Mouse (Mus musculus) embryonic facial prominence, embryonic 14.5 days (tissue): ENCODE data around the gene H2afz. TPM values are rescaled to one million over a fixed set of nuclear protein-coding genes. Genes with fewer than 3 reads are reported as not detected.
A peak's percentile ranks its signal among the peaks of the same experiment; 100 is the strongest.

Experiments
- ATAC-seq: fragments of 200-750 bp; cut with Nextera tagmentation; 2 replicates; pipeline ENCODE4 v1.8.0; 2017; ENCODE audit warnings: low read depth, moderate number of reproducible peaks, moderate TSS enrichment
- DNase-seq: peaks from one replicate; pipeline ENCODE4 v3.0.0-alpha.2; 2015; ENCODE audit warnings: low spot score
- H3K27ac ChIP-seq: fragments of 300-500 bp; sonication (generic); replicated peaks from 2 replicates; pipeline ENCODE4 v1.5.1; 2014; ENCODE audit warnings: low read depth, mild to moderate bottlenecking, low read length, moderate library complexity
- H3K27me3 ChIP-seq: fragments of 300-500 bp; sonication (generic); replicated peaks from 2 replicates; pipeline ENCODE4 v1.6.1; 2014; ENCODE audit warnings: low read length; ENCODE audit not compliant: control insufficient read depth, insufficient read depth
- H3K36me3 ChIP-seq: fragments of 300-500 bp; sonication (generic); 2 replicates; pipeline ENCODE4 v1.6.1; 2014; ENCODE audit warnings: low read length, mixed read lengths; ENCODE audit not compliant: control insufficient read depth, insufficient read depth
- H3K4me1 ChIP-seq: fragments of 300-500 bp; sonication (generic); 2 replicates; pipeline ENCODE4 v1.6.1; 2014; ENCODE audit warnings: antibody characterized with exemption, low read length; ENCODE audit not compliant: control insufficient read depth, insufficient read depth
- H3K4me2 ChIP-seq: fragments of 300-500 bp; sonication (generic); 2 replicates; pipeline ENCODE4 v1.6.1; 2014; ENCODE audit warnings: low read depth, mild to moderate bottlenecking, low read length, moderate library complexity, mixed read lengths
- H3K4me3 ChIP-seq: fragments of 300-500 bp; sonication (generic); 2 replicates; pipeline ENCODE4 v1.5.1; 2014; ENCODE audit warnings: low read depth, mild to moderate bottlenecking, low read length
- H3K9ac ChIP-seq: fragments of 300-500 bp; sonication (generic); 2 replicates; pipeline ENCODE4 v1.6.1; 2014; ENCODE audit warnings: low read depth, mild to moderate bottlenecking, low read length, moderate library complexity, mixed read lengths
- H3K9me3 ChIP-seq: fragments of 300-500 bp; sonication (generic); 2 replicates; pipeline ENCODE4 v1.6.1; 2016; ENCODE audit warnings: low read length; ENCODE audit not compliant: control insufficient read depth
- WGBS: fragments of 180-500 bp; shearing (Covaris S2); extraction: QIAGEN DNeasy Blood & Tissue Kit; methylation state at CpG from one replicate; pipeline ENCODE4 v1.1.7; 2014; 5-methylcytosine and 5-hydroxymethylcytosine counted together
- polyA plus RNA-seq: library from polyadenylated mRNA; unstranded; fragments of >200 nt; fragmentation: Nextera tagmentation; extraction: Ambion mirVana; gene quantifications from 2 replicates; pipeline ENCODE4 v1.2.1, GENCODE M21; 2014

The H2afz gene
- polyA plus RNA-seq, 1 experiment from 2014 or later, result 1,328 TPM

- no peaks in the 10 kb centered on the region for H3K9me3 ChIP-seq
Observed at GRCm38 (mm10) chr3:137867437-137868093, 3.3 kb downstream of the H2afz start, which contains the start of gene Dnajb14. Gene Dnajb14 (plus strand): TSS chr3:137867675.

GRCm38 (mm10) chr3:137868094-137868913 is 4.0 kb downstream of the H2afz start:
- Histone ChIP-seq H3K9me3 (no peaks in the 10 kb centered on the region), H3K9ac (peak overlapping the region; percentile 99), H3K4me1 (peaks cover 10% of the 10 kb centered on the region; the same call in 1 of the 2 replicates), H3K36me3 (peaks cover 10% of the 10 kb centered on the region), H3K27me3 (no peaks in the 10 kb centered on the region), H3K4me2 (peak overlapping the region; percentile 69), H3K4me3 (peak overlapping the region; percentile 91), H3K27ac (peak overlapping the region; percentile 96)
- ATAC-seq (0 out of 2 replicates have a peak, but pooled peaks have one; percentile 0), DNase-seq (peak; percentile 24)
- WGBS, result 2% methylated on average over 18 of the region's 26 CpGs

More at GRCm38 (mm10) chr3:137867437-137868093, 3.3 kb downstream of the H2afz start, which contains the start of gene Dnajb14:
- H3K36me3 ChIP-seq, result peaks cover 10% of the 10 kb centered on the region
- H3K27me3 ChIP-seq, result no peaks in the 10 kb centered on the region
- DNase-seq (peak; percentile 72), ATAC-seq (peak; percentile 16)
- peak within 1 kb of the TSS; percentile 96 for H3K27ac ChIP-seq
- WGBS, result 0% methylated on average over 12 of the region's 94 CpGs
- peak within 1 kb of the TSS; percentile 69 for H3K4me2 ChIP-seq
- peaks cover 10% of the 10 kb centered on the region; the same call in 1 of the 2 replicates for H3K4me1 ChIP-seq
- peak within 1 kb of the TSS; percentile 91 for H3K4me3 ChIP-seq
- H3K9ac ChIP-seq, result peak within 1 kb of the TSS; percentile 99

- Histone ChIP-seq H3K27ac (no peak overlapping the region), H3K4me3 (no peak overlapping the region), H3K4me2 (peak overlapping the region; percentile 26; the same call in 1 of the 2 replicates), H3K27me3 (no peaks in the 10 kb centered on the region), H3K4me1 (peaks cover 7% of the 10 kb centered on the region; the same call in 1 of the 2 replicates), H3K36me3 (peaks cover 10% of the 10 kb centered on the region), H3K9me3 (no peaks in the 10 kb centered on the region), H3K9ac (no peak overlapping the region)
- DNase-seq (no peak), ATAC-seq (no peak)
- 91% methylated on average over 9 of the region's 9 CpGs for WGBS
Observed at GRCm38 (mm10) chr3:137869395-137869794, 5.1 kb downstream of the H2afz start.

GRCm38 (mm10) chr3:137879313-137879712 is 15.0 kb downstream of the H2afz start:
- WGBS, result 67% methylated on average over 3 of the region's 3 CpGs
- no peak for ATAC-seq

GRCm38 (mm10) chr3:137880109-137880748 is 15.9 kb downstream of the H2afz start:
- H3K4me1 ChIP-seq, result no peaks in the 10 kb centered on the region
- H3K4me2 ChIP-seq, result no peak overlapping the region
- DNase-seq (no peak), ATAC-seq (no peak)
- no peaks in the 10 kb centered on the region for H3K27me3 ChIP-seq
- peaks cover 4% of the 10 kb centered on the region; the same call in 1 of the 2 replicates for H3K9me3 ChIP-seq
- WGBS, result 79% methylated on average over 4 of the region's 4 CpGs
- H3K36me3 ChIP-seq, result peaks cover 10% of the 10 kb centered on the region; the same call in 1 of the 2 replicates
- H3K9ac ChIP-seq, result no peak overlapping the region
- H3K4me3 ChIP-seq, result no peak overlapping the region
- H3K27ac ChIP-seq, result no peak overlapping the region

More at GRCm38 (mm10) chr3:137879313-137879712, 15.0 kb downstream of the H2afz start:
- DNase-seq, result no peak
- peaks cover 4% of the 10 kb centered on the region; the same call in 1 of the 2 replicates for H3K36me3 ChIP-seq
- no peak overlapping the region for H3K4me2 ChIP-seq
- H3K9ac ChIP-seq, result no peak overlapping the region
- H3K9me3 ChIP-seq, result peaks cover 4% of the 10 kb centered on the region; the same call in 1 of the 2 replicates
- no peaks in the 10 kb centered on the region for H3K27me3 ChIP-seq
- no peaks in the 10 kb centered on the region for H3K4me1 ChIP-seq
- no peak overlapping the region for H3K27ac ChIP-seq
- no peak overlapping the region for H3K4me3 ChIP-seq

- Histone ChIP-seq H3K9me3 (peaks cover 4% of the 10 kb centered on the region; the same call in 1 of the 2 replicates), H3K27me3 (no peaks in the 10 kb centered on the region), H3K4me3 (no peak overlapping the region), H3K9ac (no peak overlapping the region), H3K4me1 (no peaks in the 10 kb centered on the region), H3K4me2 (no peak overlapping the region), H3K36me3 (peaks cover 14% of the 10 kb centered on the region), H3K27ac (no peak overlapping the region)
- ATAC-seq (no peak), DNase-seq (no peak)
- WGBS, result 94% methylated on average over 5 of the region's 5 CpGs
Observed at GRCm38 (mm10) chr3:137881093-137881492, 16.8 kb downstream of the H2afz start.

GRCm38 (mm10) chr3:137887961-137888360 is 23.7 kb downstream of the H2afz start:
- H3K9ac ChIP-seq, result no peak overlapping the region
- H3K27me3 ChIP-seq, result no peaks in the 10 kb centered on the region
- H3K4me1 ChIP-seq, result no peaks in the 10 kb centered on the region
- DNase-seq (no peak), ATAC-seq (no peak)
- no peaks in the 10 kb centered on the region for H3K9me3 ChIP-seq
- peaks cover 44% of the 10 kb centered on the region; the same call in 1 of the 2 replicates for H3K36me3 ChIP-seq
- no peak overlapping the region for H3K4me3 ChIP-seq
- H3K4me2 ChIP-seq, result no peak overlapping the region
- WGBS, result 78% methylated on average over 7 of the region's 7 CpGs
- H3K27ac ChIP-seq, result no peak overlapping the region

- H3K4me2 ChIP-seq, result no peak overlapping the region
- H3K36me3 ChIP-seq, result peaks cover 58% of the 10 kb centered on the region
- no peak overlapping the region for H3K9ac ChIP-seq
- peaks cover 5% of the 10 kb centered on the region; the same call in 1 of the 2 replicates for H3K9me3 ChIP-seq
- ATAC-seq, result no peak
- H3K4me3 ChIP-seq, result no peak overlapping the region
- H3K4me1 ChIP-seq, result no peaks in the 10 kb centered on the region
- no peaks in the 10 kb centered on the region for H3K27me3 ChIP-seq
- WGBS, result 83% methylated on average over 3 of the region's 3 CpGs
- no peak for DNase-seq
- H3K27ac ChIP-seq, result no peak overlapping the region
Observed at GRCm38 (mm10) chr3:137891089-137891488, 26.8 kb downstream of the H2afz start.
